In the genomic region with DNA sequence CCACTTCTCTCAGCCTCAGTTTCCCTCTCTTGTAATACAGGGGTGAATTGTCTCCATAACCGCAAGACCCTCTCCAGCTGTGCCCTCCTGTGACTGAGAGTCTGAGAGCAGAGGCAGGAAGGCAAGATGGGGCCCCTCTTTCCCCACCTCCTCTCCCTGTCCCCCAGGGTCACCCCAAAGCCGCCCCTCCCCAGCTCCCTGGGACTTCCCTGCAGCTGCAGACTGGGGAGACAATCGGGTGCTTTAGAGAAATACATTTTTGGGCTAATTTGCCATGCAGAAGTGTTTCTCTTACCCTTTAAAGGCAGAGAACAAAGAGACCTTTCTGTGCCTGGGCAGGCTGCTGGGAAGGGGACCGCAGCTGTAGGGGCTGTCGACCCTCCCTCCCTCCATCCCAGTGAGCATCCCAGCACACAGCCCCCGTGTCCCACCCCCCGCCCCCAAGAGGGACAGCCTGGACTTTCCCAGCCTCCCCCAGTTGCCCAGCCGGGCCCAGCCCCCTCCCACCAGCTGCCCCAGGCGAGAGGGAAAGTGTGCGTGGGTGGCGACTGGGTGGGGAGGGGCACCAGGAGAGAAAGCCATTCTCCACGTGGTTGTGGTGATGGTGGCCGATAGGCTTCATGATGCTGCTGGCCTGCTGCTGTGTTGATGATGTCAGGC, we compare ENCODE assay signal across 9 mouse cellular contexts. TPM values are rescaled to one million over a fixed set of nuclear protein-coding genes. Genes with fewer than 3 reads are reported as not detected.
DNase-seq lines count a peak whose midpoint lies in the region; ATAC-seq and TF ChIP-seq lines count a peak whose summit lies in the region.
"Had no signal": no experiment of that assay in that cellular context is flagged by ENCODE, and none has a peak within 500 bp of the region (broad histone marks: within the 10 kb centered on the region; RNA-seq: fewer than 3 reads in every experiment).

No protein-coding gene starts in this region.

- no peak for ATAC-seq in kidney, postnatal 0 days (replicated peaks; ENCODE audit: low FRiP score, low read depth)
- ATAC-seq in embryonic facial prominence, embryonic 14.5 days (ENCODE audit: low read depth), result peak; percentile 79
- ATAC-seq in cerebellum, adult (ENCODE audit: insufficient number of reproducible peaks, low FRiP score, low TSS enrichment), result no peak

- no peak overlapping the region for H3K4me3 ChIP-seq in kidney, postnatal 0 days (replicated peaks; ENCODE audit: low read depth, low read length)
- H3K4me3 ChIP-seq in embryonic facial prominence, embryonic 14.5 days (ENCODE audit: low read depth, low read length), result no peak overlapping the region

- H3K4me2 ChIP-seq in kidney, postnatal 0 days (ENCODE audit: low read length), result no peak overlapping the region
- peak overlapping the region; percentile 40; the same call in 1 of the 2 replicates for H3K4me2 ChIP-seq in embryonic facial prominence, embryonic 14.5 days (ENCODE audit: low read depth, low read length)

- peak; percentile 22 for DNase-seq in kidney, postnatal 0 days (ENCODE audit: low spot score)
- DNase-seq in kidney, postnatal 36 days, result no peak
- DNase-seq in embryonic facial prominence, embryonic 14.5 days (ENCODE audit: low spot score), result peak; percentile 64
- peak; percentile 37 to 81 for DNase-seq in left cerebral cortex, postnatal 14 days (ENCODE audit: low spot score in 2 of 2)
- peak; percentile 33 for DNase-seq in retina, embryonic 14.5 days (ENCODE audit: low spot score)
- DNase-seq in ovary, adult 18-20 months (ENCODE audit: low spot score), result no peak
- DNase-seq in gastrocnemius, postnatal 25 days, result no peak
- DNase-seq: cerebellum, postnatal 25 days had no signal

- WGBS in kidney, postnatal 0 days, result 15% methylated on average over 13 of the region's 13 CpGs
- 17% methylated on average over 9 of the region's 13 CpGs for WGBS in embryonic facial prominence, embryonic 14.5 days

- TF ChIP-seq CTCF in kidney, postnatal 0 days (IDR thresholded peaks at IDR 0.05; ENCODE audit: low read depth), result no peak

- no peaks in the 10 kb centered on the region; the same call in 1 of the 2 replicates for H3K4me1 ChIP-seq in kidney, postnatal 0 days (replicated peaks; ENCODE audit: insufficient read depth, low read length)
- peaks cover 15% of the 10 kb centered on the region; the same call in 1 of the 2 replicates for H3K4me1 ChIP-seq in embryonic facial prominence, embryonic 14.5 days (ENCODE audit: control insufficient read depth, insufficient read depth, low read length)

- no peak overlapping the region for H3K9ac ChIP-seq in kidney, postnatal 0 days (ENCODE audit: low read depth, low read length)
- peak overlapping the region; percentile 34 for H3K9ac ChIP-seq in embryonic facial prominence, embryonic 14.5 days (ENCODE audit: low read depth, low read length)

- intact Hi-C loops in left cerebral cortex, postnatal 14 days (cut with DNase I), result no loop called here

- no peaks in the 10 kb centered on the region for H3K27me3 ChIP-seq in kidney, postnatal 0 days (ENCODE audit: insufficient read depth, low read length)
- H3K27me3 ChIP-seq in embryonic facial prominence, embryonic 14.5 days (replicated peaks; ENCODE audit: control insufficient read depth, insufficient read depth, low read length), result no peaks in the 10 kb centered on the region

- H3K27ac ChIP-seq in kidney, postnatal 0 days, result no peak overlapping the region
- peak overlapping the region; percentile 58 for H3K27ac ChIP-seq in embryonic facial prominence, embryonic 14.5 days (replicated peaks; ENCODE audit: low read depth, low read length)

- H3K36me3 ChIP-seq in kidney, postnatal 0 days (ENCODE audit: insufficient read depth, low read length), result no peaks in the 10 kb centered on the region
- no peaks in the 10 kb centered on the region for H3K36me3 ChIP-seq in embryonic facial prominence, embryonic 14.5 days (ENCODE audit: control insufficient read depth, insufficient read depth, low read length)

- no peaks in the 10 kb centered on the region for H3K9me3 ChIP-seq in kidney, postnatal 0 days (replicated peaks; ENCODE audit: low read length)
- H3K9me3 ChIP-seq in embryonic facial prominence, embryonic 14.5 days (ENCODE audit: control insufficient read depth, low read length), result no peaks in the 10 kb centered on the region

RNA-seq across cellular contexts. Expression of gene Pick1, which starts 27.4 kb away (rescaled TPM):
- 31.8 and 35.6 TPM in 2 replicates for polyA plus RNA-seq in kidney, postnatal 0 days (2015; fragmentation: Nextera tagmentation; extraction: Ambion mirVana)
- 18.1 and 21.3 TPM in 2 replicates for polyA plus RNA-seq in embryonic facial prominence, embryonic 14.5 days (2014; fragmentation: Nextera tagmentation; extraction: Ambion mirVana)
- total RNA-seq in left cerebral cortex, postnatal 14 days (2021), result 10 to 100 TPM; 52.0 to 56.4 TPM
- total RNA-seq in gastrocnemius, postnatal 25 days (2021), result 10 to 100 TPM; 24.8 to 28.5 TPM

RNA-seq across cellular contexts. Expression of gene Gm49486, which starts 27.6 kb away (rescaled TPM):
- polyA plus RNA-seq in kidney, postnatal 0 days (2015; fragmentation: Nextera tagmentation; extraction: Ambion mirVana), result 0.33 and 0.42 TPM in 2 replicates
- 1.1 TPM in 2 replicates for polyA plus RNA-seq in embryonic facial prominence, embryonic 14.5 days (2014; fragmentation: Nextera tagmentation; extraction: Ambion mirVana)
- 1 to 10 TPM in 1 of 2 experiments, under 1 TPM in 1; 0.94 to 1.2 TPM for total RNA-seq in left cerebral cortex, postnatal 14 days (2021)
- under 1 TPM; 0.23 to 0.54 TPM for total RNA-seq in gastrocnemius, postnatal 25 days (2021)

RNA-seq across cellular contexts. Expression of gene Sox10, which starts 36.6 kb away (rescaled TPM):
- polyA plus RNA-seq in kidney, postnatal 0 days (2015; fragmentation: Nextera tagmentation; extraction: Ambion mirVana), result 0.23 and 0.25 TPM in 2 replicates
- 16.2 and 17.7 TPM in 2 replicates for polyA plus RNA-seq in embryonic facial prominence, embryonic 14.5 days (2014; fragmentation: Nextera tagmentation; extraction: Ambion mirVana)
- total RNA-seq in left cerebral cortex, postnatal 14 days (2021), result 10 to 100 TPM; 24.0 to 35.5 TPM
- total RNA-seq in gastrocnemius, postnatal 25 days (2021), result 1 to 10 TPM; 1.3 to 1.8 TPM

RNA-seq across cellular contexts. Expression of gene Slc16a8, which starts 52.9 kb away (rescaled TPM):
- 0.23 TPM in 1 of 2 replicates, not detected in the other for polyA plus RNA-seq in kidney, postnatal 0 days (2015; fragmentation: Nextera tagmentation; extraction: Ambion mirVana)
- 0.28 and 0.29 TPM in 2 replicates for polyA plus RNA-seq in embryonic facial prominence, embryonic 14.5 days (2014; fragmentation: Nextera tagmentation; extraction: Ambion mirVana)
- total RNA-seq in left cerebral cortex, postnatal 14 days (2021), result not detected
- under 1 TPM in 1 of 2 experiments, not detected in 1; 0.20 TPM for total RNA-seq in gastrocnemius, postnatal 25 days (2021)

Comparison
In these comparisons a context has a peak if more than half of its experiments do, and no peak if none do; other contexts are left out.
1. DNase-seq: peak in kidney, postnatal 0 days (single experiment), embryonic facial prominence, embryonic 14.5 days (single experiment), left cerebral cortex, postnatal 14 days (2 of 2) and retina, embryonic 14.5 days (single experiment); none in kidney, postnatal 36 days (0 of 2), ovary, adult 18-20 months (single experiment) and gastrocnemius, postnatal 25 days (single experiment).
2. RNA of gene Sox10, which starts 36.6 kb away (total RNA-seq): 24.0 to 35.5 TPM in left cerebral cortex, postnatal 14 days; 1.3 to 1.8 TPM in gastrocnemius, postnatal 25 days; every median in the first group is over 4 times any median in the second.